Mouse (Mus musculus): Measurements from ENCODE around the gene Zfp385c.

- no peak for TF ChIP-seq CHD1 (IDR thresholded peaks at IDR 0.05; ENCODE audit: low read depth, low read length)
- no peak for TF ChIP-seq TBP (IDR thresholded peaks at IDR 0.05; ENCODE audit: low read depth, low read length)
- TF ChIP-seq MAX (IDR thresholded peaks at IDR 0.05; ENCODE audit: low read length): no peak
Measured at GRCm38 (mm10) chr11:100607121-100607520, 85.1 kb downstream of the Zfp385c start.

Data from MEL (cell line).